Mouse (Mus musculus) T-helper 1 cell (primary cell): Measurements from ENCODE around the gene Ampd3.

Source experiments
- in situ Hi-C: fragments of 300-600 bp; cut with MboI, MseI; formaldehyde crosslinking; loops from one replicate; pipeline ENCODE4 v1.15.1; 2025; ENCODE audit warnings: high pct_unique_total_duplicates

Gene Ampd3

DNA sequence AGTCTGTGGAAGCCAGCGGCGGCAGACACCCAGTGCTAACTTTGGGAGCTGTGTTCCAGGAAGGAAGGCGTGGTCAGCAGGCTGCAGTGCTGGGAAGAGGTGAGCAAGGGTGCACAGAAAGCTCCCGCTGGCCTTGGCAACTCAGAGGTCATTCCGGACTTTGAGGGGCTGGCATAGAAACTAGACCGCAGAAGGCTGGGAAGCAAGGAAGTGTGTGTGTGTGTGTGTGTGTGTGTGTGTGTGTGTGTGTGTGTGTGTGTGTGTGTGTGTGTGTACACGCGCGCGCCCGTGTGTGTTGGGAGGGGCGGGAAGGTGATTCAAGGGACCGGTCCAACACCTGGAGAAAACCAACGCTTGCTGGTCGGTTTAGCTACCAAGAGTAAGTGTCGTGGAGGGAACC, at the start of gene Ampd3:
Gene Ampd3, plus strand, starts transcription at position 206 of the 400 bp plus-strand sequence.
- in situ Hi-C loops, result loop anchor here (25.0 kb wide), 1 partner anchor 1519 kb away; no protein-coding TSS in a partner anchor

DNA sequence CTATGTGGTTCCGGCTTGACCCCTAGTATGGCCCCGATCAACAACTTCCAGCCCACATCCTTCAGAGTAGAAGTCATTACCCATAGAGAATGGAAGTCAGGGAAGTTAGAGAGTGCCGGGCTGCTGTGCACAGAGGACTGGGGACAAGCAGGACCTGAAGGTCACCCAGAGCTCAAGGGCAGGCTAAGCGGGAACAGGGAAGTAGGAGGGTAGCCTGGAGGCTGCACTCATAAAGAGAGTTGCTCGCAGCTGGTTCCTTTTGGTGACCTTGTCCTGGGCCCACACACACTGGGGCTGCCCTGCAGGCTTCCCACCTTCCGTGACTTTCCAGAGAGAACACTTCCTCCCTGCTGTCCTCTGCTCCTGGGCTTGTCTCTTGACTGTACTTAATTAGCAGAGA, 49.5 kb upstream of the Ampd3 start:
- in situ Hi-C loops, result no loop called here

DNA sequence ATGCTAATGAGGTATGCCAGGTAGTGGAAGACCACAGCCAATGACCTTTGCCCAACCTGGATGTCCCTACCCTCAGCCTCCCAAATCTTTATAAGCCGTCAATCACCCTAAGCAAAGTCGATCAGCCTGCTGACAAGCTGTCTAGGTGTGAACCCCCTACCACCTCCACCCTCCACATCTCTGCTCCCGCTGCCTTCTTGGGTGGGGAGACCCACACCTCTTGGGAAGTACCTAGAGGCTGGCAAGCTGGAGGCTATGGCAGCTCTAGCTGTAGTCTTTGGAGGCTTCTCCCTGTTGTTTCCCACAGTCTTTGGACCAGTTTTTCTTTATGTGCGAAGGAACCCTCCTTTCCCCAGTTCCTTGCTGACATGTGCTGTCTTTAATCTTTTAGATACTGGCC, 48.1 kb upstream of the Ampd3 start:
- in situ Hi-C loops, result no loop called here

DNA sequence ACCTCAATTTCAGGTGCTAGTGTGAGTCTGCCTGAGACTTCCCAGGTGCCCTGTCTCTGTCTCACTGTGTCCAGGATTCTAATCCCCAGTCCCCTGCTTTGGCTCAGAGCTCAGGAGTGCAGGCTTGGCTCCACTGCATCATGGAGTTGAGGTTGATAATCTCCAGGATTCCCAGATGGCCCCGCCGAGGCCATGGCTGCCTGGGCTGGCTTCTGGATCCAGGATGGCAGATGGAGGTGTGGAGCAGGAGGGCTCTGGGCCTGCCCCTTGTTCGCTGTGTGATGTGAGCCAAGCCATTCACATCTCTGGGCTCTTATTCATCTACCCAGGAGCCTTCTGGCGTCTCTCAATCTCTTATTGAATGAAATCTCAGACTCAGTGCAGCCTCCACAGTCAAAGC, 45.8 kb upstream of the Ampd3 start:
- in situ Hi-C loops, result no loop called here

DNA sequence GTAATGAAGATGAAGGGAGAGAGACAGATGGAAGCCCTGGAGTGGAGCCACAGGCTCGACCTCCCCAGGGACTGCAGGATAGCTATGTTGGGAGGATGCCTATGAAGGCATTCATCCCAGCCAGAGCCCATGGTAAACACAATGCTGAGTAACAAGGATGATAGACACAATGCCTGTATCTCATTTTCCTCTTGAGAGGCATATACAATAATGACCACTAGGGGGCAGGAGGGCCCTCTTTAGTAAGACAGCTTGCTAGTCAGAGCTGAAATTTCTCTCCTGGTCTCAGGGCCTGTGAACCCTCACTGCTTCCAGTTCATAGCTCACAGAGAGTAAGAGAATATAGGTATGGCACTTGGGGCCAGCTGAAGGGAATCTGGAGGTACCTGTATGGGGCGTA, 41.0 kb upstream of the Ampd3 start:
- in situ Hi-C loops, result loop anchor here (5.0 kb wide), 2 partner anchors 75 to 285 kb away; no protein-coding TSS in a partner anchor

DNA sequence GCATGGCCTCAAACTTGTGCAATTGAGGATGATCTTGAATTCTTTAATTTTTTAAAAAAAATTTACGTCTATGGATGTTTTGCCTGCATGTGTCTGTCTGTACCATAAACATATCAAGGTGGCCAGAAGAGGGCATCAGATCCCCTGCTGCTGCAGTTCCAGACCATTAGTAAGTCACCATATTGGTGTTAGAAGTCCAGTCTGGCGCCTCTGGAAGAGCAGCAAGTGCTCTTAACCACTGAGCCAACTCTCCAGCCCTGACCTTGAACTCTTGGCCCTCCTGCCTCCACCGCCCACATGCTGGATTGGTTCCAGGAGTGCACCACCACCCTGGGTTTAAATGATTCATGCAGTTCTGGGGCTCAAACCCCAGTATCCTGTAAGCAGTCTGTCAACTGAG, 39.1 kb upstream of the Ampd3 start:
- in situ Hi-C loops, result loop anchor here (5.0 kb wide), 2 partner anchors 73 to 283 kb away; no protein-coding TSS in a partner anchor

DNA sequence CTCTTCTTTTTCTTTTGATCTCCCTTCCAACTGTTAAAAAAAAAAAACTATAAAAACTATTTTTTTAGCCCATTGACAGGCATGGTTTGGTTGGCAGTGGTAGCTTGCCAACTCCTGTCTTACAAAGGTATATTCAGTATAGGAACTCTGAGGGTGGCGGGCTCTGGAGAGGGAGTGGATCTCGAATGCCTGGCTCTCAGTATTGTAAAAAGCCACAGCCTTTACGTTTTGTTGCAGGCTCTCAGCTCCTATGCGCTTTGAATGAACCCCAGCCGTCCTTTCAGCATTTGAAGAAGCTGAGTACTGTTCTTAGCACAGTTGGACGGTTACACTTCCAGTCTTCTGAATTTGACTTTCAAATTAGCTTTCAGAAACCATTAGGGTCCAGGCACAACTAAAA, 38.7 kb upstream of the Ampd3 start:
- in situ Hi-C loops, result loop anchor here (5.0 kb wide), 2 partner anchors 73 to 283 kb away; no protein-coding TSS in a partner anchor

DNA sequence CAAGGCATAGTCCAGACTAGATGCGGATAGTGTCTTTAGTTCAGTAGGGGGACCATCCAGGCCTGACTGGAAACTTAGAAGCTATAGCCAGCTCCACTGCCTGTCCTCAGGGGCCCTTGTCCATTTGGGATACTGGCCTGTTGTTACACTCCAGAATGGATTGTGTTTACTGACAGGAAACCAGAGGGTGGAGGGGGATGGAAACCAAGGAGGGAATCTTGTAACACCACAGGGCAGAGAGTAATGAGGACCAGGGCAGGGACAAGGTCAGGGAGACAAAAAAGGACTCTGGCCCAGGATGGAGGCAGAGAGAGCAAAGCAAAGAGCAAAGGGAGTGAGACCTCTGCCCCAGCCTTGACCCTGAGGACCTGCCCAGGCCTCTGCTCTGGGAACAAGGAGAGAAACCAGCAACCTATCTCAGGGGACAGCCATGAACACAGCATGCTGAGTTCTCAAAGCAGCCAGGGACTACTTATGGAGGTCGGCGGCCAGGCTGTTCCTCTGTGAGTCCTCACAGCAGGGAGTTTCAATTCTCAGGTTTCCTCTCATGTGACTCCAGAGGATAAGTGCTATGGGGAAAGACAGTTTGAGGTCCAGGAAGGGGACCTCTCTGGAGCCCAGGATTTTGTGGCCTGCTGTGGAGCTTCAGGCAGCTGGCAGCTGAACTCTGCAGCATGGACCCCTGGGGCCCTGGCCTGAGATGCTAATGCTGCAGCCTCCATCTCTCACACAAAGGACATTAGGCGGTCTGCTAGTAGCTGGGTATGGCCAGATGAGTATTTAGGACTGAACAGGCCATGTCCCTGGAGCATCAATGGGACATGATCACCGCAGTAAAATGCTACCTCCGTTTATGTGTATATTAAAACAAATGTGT, 36.7 kb upstream of the Ampd3 start:
- in situ Hi-C loops, result no loop called here

DNA sequence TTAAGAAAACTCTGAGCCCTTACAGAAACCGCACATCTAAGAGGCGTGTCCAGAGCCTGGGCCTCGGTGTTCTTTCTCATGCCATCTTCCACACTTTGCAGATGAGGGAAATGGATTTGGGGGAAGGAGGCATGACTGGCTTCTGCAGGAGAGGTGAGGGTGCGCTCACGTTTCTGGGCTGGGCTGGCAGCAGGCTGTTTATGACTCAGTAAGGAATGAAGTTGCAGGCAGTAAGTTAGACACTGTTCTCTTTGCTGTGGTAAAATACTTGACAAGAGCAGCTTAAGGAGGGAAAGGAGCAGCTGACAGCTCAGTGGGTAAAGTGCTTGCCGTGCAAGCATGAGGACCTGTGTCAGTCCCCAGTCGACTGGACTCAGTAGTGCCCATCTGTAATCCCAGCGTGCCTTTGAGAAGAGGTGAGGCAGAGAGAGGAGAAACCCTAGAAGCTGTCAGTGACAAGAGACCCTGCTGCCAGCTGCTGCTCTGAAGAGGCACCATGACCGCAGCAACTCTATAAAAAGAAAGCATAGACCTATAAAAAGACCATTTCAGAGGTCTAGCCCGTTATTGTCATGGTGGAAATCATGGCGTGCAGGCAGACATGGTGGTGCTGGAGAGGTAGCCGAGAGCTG, 35.9 kb upstream of the Ampd3 start:
- in situ Hi-C loops, result no loop called here

DNA sequence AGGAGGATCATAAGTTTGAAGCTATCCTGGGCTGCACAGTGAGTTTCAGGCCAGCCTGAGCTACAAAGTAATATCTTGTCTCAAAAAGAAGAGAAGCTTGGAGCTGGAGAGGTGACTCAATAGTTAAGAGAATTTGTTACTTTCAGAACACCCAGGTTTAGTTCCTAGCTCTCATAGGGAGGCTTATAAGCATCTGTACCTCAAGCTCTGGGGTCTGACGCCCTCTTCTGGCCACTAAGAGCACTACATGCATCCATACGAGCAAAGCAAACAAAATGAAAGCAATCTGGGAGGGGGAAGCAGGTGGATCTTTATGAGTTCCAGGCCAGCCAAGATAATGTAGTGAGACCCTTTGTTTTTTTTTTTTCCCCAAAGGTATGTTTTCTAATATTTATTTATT, 31.1 kb upstream of the Ampd3 start:
- in situ Hi-C loops, result no loop called here

DNA sequence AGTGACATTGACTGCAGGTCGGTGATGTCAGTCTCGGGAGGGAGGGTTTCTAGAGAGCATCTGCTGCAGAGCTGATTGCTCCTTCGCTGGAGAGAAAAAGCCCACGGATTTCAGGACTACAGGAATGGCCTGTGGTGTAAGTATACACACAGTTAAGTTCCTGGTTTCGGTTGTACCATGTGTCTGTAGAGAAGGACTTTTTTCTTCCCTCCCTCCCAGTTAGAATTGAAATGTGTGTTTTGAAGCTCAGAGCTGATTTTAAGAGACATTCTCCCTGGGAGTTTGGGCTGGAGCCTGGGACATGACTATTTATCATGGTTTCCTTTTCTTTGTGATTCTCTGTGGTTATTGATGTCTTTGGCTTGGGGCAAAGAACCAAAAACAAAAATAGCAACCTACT, 28.2 kb upstream of the Ampd3 start:
- in situ Hi-C loops, result no loop called here

DNA sequence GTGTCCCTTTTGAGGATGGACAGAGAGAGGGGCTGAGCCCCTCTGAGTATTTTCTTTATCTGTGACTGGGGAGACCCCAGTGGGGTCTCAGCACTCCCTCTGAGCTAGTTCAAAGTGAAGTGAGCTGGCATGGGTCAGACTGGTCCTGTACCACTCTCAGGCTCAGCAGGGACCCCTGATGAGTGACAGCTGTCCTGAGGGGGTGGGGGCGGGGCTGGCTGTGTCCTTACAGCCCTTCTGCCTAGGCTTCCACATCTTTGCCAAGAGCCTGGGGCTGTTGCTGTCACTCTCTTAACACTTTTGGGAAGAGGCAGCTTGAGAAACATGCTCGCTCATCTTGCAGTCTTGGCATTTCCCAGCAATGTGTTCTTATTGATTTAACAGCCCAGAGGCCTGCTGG, 27.8 kb upstream of the Ampd3 start:
- in situ Hi-C loops, result no loop called here

DNA sequence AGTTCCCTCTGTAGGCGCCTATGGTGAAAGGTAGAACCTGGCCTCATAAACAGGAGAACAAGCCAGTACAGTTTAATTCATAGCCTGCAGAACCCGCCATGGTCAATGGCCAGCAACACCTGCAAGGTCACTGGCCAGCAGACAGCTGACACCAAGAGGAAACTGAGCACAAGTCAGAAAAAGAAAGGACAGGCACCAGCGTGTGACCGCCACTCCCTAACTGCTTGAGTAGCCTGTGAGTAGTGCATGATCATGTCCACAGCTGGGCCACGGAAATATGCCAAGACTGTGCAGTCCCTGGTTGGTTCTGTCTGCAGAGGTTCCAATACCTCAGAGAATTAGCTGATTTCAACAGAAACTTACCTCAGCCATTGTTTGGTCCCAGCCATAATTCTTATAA, 26.0 kb upstream of the Ampd3 start:
- in situ Hi-C loops, result no loop called here

DNA sequence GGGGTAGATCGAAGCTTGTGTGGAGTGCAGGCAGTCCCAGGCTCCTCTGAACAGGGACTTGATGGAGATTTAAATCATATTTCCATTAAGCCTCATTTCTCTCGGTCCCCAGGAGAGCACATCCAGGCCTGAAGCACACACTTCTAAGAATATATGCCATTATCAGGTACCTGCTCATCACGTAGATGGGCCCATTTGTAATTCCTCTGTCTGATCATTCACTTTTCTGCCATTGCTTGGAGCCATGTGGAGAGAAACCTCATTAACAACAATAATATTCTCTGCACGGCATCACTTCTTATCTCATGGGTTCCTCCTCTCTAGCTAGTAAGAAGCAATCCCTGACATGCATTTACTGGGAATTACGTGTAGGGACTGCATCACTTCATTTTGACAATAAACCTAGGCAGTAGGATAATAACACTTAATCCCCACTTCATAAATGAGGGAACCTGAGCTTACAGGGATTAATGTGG, 21.9 kb upstream of the Ampd3 start:
- in situ Hi-C loops, result no loop called here

DNA sequence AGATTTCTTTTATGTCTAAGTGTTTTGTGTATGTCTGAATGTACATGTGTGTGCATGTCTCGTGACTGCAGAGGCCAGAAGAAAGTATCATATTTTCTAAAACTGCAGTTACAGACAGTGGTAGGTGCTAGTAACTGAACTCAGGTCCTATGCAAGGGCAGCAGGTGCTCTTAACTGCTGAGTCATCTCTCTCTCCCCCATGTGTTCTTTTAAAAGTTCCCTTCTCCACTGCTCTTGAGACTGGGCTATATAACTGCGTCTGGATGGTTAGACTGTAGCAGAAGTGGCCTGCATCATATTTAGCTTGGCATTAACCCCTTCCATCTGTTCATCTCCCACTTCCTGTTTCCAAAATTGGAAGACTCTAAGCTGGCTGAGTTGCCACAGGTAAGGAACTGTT, 21.2 kb upstream of the Ampd3 start:
- in situ Hi-C loops, result no loop called here

DNA sequence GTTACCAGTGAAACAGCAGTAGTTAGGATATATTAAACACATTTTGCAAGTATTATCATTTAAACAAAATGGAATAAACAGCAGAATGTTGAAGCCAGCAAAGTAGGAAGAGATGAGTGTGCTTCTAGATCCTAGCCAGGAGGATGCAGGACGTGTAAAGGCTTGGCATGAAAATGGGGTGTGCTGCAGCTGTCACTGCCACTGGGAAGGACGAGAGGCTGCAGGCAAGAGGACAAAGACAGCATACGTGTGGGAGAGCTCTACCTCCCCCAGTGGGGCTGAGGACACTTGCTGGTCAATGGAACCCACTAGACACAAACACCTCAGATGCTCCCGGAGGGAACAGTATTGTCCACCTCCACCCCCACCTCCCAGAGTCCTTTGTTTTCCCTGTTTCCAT, 17.2 kb upstream of the Ampd3 start:
- in situ Hi-C loops, result loop anchor here (25.0 kb wide), 1 partner anchor 1536 kb away; no protein-coding TSS in a partner anchor

DNA sequence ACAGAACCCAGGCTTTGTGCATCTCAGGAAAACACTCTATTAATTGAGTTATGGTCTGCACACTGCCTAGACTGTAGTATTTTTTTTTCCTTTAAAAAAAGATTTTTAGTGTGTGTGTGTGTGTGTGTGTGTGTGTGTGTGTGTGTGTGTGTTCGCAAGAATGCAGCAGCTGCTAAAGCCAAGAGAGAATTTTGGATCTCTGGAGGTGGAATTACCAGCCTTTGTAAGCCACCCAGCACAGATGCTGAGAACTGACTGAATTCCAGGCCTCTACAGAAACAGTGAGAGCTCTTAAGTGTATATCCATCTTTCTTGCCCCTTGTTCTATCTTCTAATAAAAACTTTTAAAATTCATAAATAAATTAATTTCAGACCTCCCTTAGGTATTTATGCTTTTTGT, 16.4 kb upstream of the Ampd3 start:
- in situ Hi-C loops, result loop anchor here (25.0 kb wide), 1 partner anchor 1536 kb away; no protein-coding TSS in a partner anchor

DNA sequence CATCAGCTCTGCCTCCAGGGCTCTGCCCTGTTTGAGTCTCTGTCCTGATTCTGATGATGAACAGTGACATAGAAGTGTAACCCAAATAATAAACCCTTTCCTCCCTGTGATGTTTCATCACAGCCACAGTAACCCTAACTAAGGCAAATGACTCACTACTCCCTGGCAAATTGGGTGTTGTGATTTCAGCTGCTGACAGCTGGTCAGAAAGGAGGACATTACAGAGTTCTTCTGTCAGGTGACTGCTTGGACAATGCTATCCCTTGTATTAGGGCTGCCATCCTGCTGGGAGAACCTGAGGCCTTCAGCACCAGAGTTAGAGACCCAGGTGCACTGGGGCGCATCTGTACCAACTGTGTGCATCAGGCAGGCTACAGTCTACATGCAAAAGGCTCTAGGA, 14.7 kb upstream of the Ampd3 start:
- in situ Hi-C loops, result loop anchor here (25.0 kb wide), 1 partner anchor 1534 kb away; no protein-coding TSS in a partner anchor

DNA sequence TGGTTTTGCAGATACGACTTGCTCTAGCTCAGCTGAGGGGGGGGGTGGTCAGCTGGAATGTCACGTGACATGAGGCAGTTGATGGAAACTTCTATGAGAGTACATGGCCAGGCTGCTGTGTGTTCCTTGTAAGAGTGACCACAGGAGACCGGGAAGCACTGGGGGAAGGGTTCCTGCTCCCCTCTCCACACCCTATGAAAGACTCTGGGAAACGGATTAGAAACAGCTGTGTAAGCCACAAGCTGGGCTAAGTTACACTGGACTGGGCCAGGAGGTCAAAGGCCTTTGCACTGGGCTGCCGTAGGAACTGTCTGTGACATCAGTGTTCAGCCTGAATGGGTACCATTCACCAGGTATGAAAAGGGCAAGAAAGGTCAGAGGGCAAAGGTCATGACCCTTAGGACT, 14.1 kb upstream of the Ampd3 start:
- in situ Hi-C loops, result loop anchor here (25.0 kb wide), 1 partner anchor 1533 kb away; no protein-coding TSS in a partner anchor

DNA sequence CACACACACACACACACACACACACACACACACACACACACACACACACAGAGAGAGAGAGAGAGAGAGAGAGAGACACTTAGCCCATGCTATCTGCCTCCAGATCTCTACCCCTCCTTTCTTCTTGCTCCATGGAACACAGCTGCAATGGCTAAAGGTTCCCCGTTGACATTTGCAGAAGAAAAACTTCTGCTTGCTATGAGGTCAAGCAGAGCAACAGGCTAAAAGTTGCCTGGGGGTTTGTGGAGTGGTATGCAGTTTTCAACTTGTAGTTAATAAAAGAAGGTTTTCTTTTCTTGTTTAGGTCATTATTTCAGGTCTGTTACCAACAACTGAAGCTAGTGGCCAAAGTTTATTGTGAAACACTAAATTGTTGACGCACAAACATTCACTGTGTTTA, 11.6 kb upstream of the Ampd3 start:
- in situ Hi-C loops, result loop anchor here (25.0 kb wide), 1 partner anchor 1531 kb away; no protein-coding TSS in a partner anchor

DNA sequence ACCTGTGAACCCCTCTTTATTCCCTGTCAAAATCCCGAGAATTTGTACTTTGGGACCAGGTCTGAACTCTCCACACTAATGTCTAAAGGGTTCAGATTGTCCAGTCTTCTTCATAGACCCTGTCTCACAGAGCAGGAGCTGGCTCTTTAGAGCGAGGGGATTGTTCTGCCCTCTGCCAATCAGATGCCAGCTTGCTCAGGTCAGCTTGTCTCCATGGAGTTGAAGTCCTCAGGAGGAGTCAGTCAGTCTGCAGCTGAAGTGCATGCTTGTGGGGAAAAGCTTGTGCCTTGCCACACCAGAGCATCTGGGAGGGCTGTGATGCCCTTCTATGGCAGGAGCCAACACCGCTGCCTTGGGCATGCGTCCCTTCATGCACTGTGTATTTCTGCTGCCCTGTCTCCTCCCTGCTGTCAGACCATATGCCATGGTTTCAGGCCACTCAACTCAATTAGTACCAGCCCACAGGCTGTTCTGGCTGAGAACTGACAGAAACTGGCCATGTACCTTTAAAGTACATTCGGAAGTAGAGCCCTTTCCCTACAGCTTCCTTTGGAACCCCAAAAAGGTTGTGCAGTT, 5.3 kb upstream of the Ampd3 start:
- in situ Hi-C loops, result loop anchor here (25.0 kb wide), 1 partner anchor 1525 kb away; no protein-coding TSS in a partner anchor
